Mouse (Mus musculus) forebrain, embryonic 13.5 days (tissue): ENCODE data around the gene 1700010B08Rik. TPM values are rescaled to one million over a fixed set of nuclear protein-coding genes. Genes with fewer than 3 reads are reported as not detected.
"Not testable (repeated sequence)": the region's sequence is repeated elsewhere in the genome, so short reads cannot be mapped to it uniquely, and the experiment has no call there.

Source experiments
- ATAC-seq: fragments of 200-750 bp; cut with Nextera tagmentation; 2 replicates; pipeline ENCODE4 v1.8.0; 2017
- H3K27ac ChIP-seq: fragments of 300-500 bp; sonication (generic); 2 replicates; pipeline ENCODE4 v1.5.1; 2015; ENCODE audit warnings: inconsistent platforms, mild to moderate bottlenecking, moderate library complexity
- H3K27me3 ChIP-seq: fragments of 300-500 bp; sonication (generic); 2 replicates; pipeline ENCODE4 v1.6.1; 2015; ENCODE audit warnings: mild to moderate bottlenecking, inconsistent platforms
- H3K36me3 ChIP-seq: fragments of 300-500 bp; sonication (generic); 2 replicates; pipeline ENCODE4 v1.6.1; 2015; ENCODE audit warnings: mild to moderate bottlenecking, inconsistent platforms; ENCODE audit not compliant: poor library complexity, severe bottlenecking
- H3K4me1 ChIP-seq: fragments of 300-500 bp; sonication (generic); 2 replicates; pipeline ENCODE4 v1.6.1; 2015; ENCODE audit warnings: inconsistent platforms
- H3K4me2 ChIP-seq: fragments of 300-500 bp; sonication (generic); 2 replicates; pipeline ENCODE4 v1.6.1; 2015; ENCODE audit warnings: inconsistent platforms, mild to moderate bottlenecking, moderate library complexity
- H3K4me3 ChIP-seq: fragments of 300-500 bp; sonication (generic); 2 replicates; pipeline ENCODE4 v1.5.1; 2015; ENCODE audit warnings: mild to moderate bottlenecking, inconsistent platforms
- H3K9ac ChIP-seq: fragments of 300-500 bp; sonication (generic); 2 replicates; pipeline ENCODE4 v1.6.1; 2015; ENCODE audit warnings: mild to moderate bottlenecking, inconsistent platforms
- H3K9me3 ChIP-seq: fragments of 300-500 bp; sonication (generic); replicated peaks from 2 replicates; pipeline ENCODE4 v1.6.1; 2016; ENCODE audit warnings: inconsistent platforms
- WGBS: fragments of 180-500 bp; shearing (Covaris S2); methylation state at CpG from one replicate; pipeline ENCODE4 v1.1.7; 2015; 5-methylcytosine and 5-hydroxymethylcytosine counted together
- polyA plus RNA-seq: library from polyadenylated mRNA; unstranded; fragments of >200 nt; fragmentation: Nextera tagmentation; extraction: Ambion mirVana; gene quantifications from 2 replicates; pipeline ENCODE4 v1.2.1, GENCODE M21; 2015

The 1700010B08Rik gene
- polyA plus RNA-seq, 1 experiment from 2014 or later = not detected

DNA sequence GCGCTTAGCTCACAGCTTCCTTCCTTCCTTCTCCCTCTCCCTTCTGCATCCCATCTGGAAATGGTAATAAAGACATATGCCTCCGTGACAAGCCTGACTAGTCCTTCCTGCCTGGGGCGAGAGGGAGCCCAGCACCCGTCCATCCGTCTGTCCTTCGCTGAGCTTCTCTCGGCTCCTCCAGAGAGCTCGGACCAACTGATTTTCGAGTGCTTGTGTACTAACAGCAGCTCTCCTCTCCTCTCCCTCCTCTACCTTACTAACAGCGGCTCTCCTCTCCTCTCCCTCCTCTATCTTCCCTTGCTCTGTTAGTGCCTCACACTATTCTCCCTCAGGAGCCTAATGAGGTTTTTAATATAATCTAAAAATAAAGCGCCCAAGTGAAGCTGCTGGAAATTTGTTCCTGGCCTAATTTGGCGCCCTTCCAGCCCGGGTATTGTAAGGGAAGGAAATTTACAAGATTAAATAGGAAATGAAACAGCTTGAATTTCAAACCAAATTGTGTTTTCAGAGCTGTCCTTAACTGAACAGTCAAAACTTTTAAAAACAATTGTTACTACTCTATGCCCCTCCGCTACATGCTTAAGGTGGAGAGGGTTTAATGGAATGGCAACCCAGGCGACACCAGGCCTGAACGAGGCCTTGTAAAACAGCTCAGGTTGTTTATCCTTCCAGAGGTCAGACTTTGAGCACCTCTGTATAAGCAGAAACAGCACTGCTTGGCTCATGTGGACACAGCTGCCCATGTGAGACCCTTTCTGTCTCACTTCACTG is 16.9 kb upstream of the 1700010B08Rik start:
- WGBS = 77% methylated on average over 16 of the region's 16 CpGs
- no peaks in the 10 kb centered on the region for H3K27me3 ChIP-seq
- H3K9me3 ChIP-seq = no peaks in the 10 kb centered on the region
- no peak overlapping the region for H3K4me3 ChIP-seq
- peak overlapping the region; percentile 14 for H3K27ac ChIP-seq
- H3K36me3 ChIP-seq = peaks cover 65% of the 10 kb centered on the region
- H3K4me1 ChIP-seq = peaks cover 6% of the 10 kb centered on the region; the same call in 1 of the 2 replicates
- no peak overlapping the region for H3K4me2 ChIP-seq
- H3K9ac ChIP-seq = no peak overlapping the region
- no peak for ATAC-seq

GRCm38 (mm10) chr2:173702867-173703237 is 16.4 kb upstream of the 1700010B08Rik start:
- no peak overlapping the region for H3K4me2 ChIP-seq
- H3K9me3 ChIP-seq = no peaks in the 10 kb centered on the region
- WGBS = 93% methylated on average over 12 of the region's 12 CpGs
- peaks cover 60% of the 10 kb centered on the region for H3K36me3 ChIP-seq
- no peak overlapping the region for H3K9ac ChIP-seq
- H3K4me1 ChIP-seq = peaks cover 6% of the 10 kb centered on the region; the same call in 1 of the 2 replicates
- no peak overlapping the region for H3K4me3 ChIP-seq
- H3K27ac ChIP-seq = no peak overlapping the region
- no peak for ATAC-seq
- no peaks in the 10 kb centered on the region for H3K27me3 ChIP-seq

DNA sequence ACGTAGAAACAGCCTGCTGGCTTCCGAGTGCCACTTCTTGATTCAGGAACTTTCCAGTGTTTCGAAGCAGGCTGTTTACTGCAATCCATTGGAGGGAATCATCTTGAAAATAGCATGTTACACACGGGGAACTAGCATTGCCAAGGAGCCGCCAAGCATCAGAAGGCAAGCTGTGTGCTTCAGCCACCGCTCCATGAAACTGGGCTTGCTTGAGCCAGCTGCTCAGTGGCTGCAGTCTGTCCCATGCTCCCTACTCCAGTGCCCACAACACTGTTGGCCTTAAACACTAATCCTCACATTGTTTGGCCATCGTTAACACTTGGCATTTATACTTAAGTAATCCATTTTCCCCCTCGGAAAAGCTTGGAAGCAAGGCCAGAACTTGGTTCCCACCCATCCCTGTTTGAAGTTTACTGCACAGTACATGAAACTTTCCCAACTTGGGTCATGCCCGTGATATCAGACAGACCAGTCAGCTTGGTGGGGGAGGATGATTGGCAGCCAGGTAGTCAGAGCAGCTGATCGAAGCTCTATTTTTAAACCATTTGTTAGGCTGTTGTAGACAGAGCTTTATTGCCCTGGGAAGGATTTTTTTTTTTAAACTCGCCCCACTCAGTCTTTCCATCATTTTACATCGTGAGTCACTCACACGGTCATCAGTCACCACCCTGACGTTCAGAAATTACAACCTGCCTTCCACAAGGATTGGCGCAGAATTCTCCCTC is 13.2 kb upstream of the 1700010B08Rik start:
- Histone ChIP-seq H3K9ac (no peak overlapping the region), H3K27me3 (no peaks in the 10 kb centered on the region), H3K36me3 (peaks cover 34% of the 10 kb centered on the region), H3K27ac (no peak overlapping the region), H3K9me3 (no peaks in the 10 kb centered on the region), H3K4me1 (peaks cover 6% of the 10 kb centered on the region; the same call in 1 of the 2 replicates), H3K4me3 (no peak overlapping the region), H3K4me2 (no peak overlapping the region)
- 77% methylated on average over 15 of the region's 15 CpGs for WGBS
- no peak for ATAC-seq

DNA sequence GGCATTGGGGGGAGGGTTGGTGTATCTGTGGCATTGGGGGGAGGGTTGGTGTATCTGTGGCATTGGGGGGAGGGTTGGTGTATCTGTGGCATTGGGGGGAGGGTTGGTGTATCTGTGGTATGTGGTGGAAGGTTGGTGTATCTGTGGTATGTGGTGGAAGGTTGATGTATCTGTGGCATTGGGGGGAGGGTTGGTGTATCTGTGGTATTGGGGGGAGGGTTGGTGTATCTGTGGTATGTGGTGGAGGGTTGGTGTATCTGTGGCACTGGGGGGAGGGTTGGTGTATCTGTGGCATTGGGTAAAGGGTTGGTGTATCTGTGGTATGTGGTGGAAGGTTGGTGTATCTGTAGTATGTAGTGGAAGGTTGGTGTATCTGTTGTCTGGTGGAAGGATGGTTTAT is 11.6 kb upstream of the 1700010B08Rik start:
- peaks cover 19% of the 10 kb centered on the region; the same call in 1 of the 2 replicates for H3K36me3 ChIP-seq
- not testable (repeated sequence) for H3K9ac ChIP-seq, H3K27me3 ChIP-seq, H3K4me2 ChIP-seq, H3K9me3 ChIP-seq, H3K4me1 ChIP-seq, ATAC-seq, H3K27ac ChIP-seq, H3K4me3 ChIP-seq

GRCm38 (mm10) chr2:173710193-173710592 is 9.0 kb upstream of the 1700010B08Rik start:
- no peak overlapping the region for H3K9ac ChIP-seq
- no peak for ATAC-seq
- H3K36me3 ChIP-seq = 0 out of 2 replicates have a peak, but pooled peaks cover 3% of the 10 kb centered on the region
- H3K4me3 ChIP-seq = no peak overlapping the region
- H3K27ac ChIP-seq = no peak overlapping the region
- no peaks in the 10 kb centered on the region for H3K9me3 ChIP-seq
- 81% methylated on average over 6 of the region's 6 CpGs for WGBS
- no peak overlapping the region for H3K4me2 ChIP-seq
- peaks cover 12% of the 10 kb centered on the region for H3K4me1 ChIP-seq
- no peaks in the 10 kb centered on the region for H3K27me3 ChIP-seq

DNA sequence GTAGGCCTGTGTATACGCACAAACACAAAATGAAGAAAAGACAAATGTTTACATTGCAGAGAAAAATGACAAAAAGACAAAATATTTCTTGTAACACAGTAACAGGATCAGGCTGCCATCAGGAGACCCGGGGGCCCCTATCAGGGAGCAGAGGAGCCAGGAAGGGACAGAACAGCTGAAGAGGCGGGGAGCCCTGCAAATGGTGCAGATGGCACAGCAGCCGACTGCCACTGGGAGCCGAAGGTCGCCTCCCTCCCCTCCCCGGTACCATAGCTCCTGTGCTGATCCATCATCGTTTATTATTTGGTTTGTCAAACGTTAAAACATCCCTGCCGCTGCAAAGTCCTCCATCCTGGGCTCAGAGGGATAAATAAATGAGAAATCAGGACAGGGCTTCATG is 6.6 kb upstream of the 1700010B08Rik start:
- Histone ChIP-seq H3K36me3 (no peaks in the 10 kb centered on the region), H3K27ac (no peak overlapping the region), H3K9ac (no peak overlapping the region), H3K4me2 (no peak overlapping the region), H3K27me3 (no peaks in the 10 kb centered on the region), H3K4me3 (no peak overlapping the region), H3K4me1 (peaks cover 15% of the 10 kb centered on the region), H3K9me3 (no peaks in the 10 kb centered on the region)
- ATAC-seq = no peak
- WGBS = 54% methylated on average over 10 of the region's 10 CpGs

DNA sequence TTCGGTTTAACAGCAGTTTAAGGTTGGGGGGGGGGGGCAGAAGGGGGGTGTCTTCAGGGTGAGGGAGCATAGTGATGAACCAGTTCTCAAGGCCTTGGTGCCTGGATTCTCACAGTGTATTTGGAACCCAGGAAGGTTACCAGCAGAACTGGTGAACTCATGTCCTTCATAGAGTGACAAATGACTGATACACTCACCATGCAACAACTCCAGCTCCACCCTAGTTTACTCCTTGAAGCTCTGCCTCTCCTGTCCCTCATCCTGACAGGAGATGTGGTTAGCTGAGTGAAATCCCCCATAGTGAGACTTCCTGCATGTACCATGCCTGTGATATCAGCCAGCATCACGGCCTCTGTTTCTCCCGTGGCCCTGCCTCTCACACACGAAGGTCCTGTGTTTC is 6.0 kb upstream of the 1700010B08Rik start:
- no peaks in the 10 kb centered on the region for H3K36me3 ChIP-seq
- H3K9me3 ChIP-seq = no peaks in the 10 kb centered on the region
- H3K4me2 ChIP-seq = no peak overlapping the region
- no peak overlapping the region for H3K9ac ChIP-seq
- ATAC-seq = no peak
- no peaks in the 10 kb centered on the region for H3K27me3 ChIP-seq
- H3K4me1 ChIP-seq = peaks cover 15% of the 10 kb centered on the region
- no peak overlapping the region for H3K4me3 ChIP-seq
- H3K27ac ChIP-seq = no peak overlapping the region
- 72% methylated on average over 4 of the region's 4 CpGs for WGBS

DNA sequence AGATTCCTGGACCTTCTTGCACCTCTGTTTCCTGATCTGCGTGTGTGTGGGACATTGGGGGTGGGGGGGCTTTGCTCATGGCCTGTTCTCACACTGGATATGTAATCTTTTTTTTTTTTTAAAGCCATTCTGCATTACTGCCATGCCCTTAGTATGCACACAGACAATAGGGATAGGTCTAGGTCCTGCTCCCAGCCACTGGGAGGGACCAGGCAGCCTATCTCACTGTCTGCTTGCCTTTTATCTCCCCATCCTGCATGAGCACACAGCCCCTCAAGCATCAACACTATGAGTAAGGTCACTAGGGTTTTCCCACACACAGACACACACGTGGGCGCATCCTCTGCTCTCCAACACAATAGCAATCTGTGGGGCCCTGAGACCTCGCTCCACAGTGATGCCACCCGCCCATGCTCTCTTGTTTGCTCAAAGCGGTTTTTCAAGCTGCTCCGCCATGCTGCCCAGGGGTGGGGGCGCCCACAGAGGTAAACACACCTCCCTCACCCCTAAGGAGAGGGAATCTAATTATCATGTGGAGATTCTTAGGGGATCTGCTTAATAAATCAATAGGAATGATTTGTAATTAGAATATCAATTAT is 4.5 kb upstream of the 1700010B08Rik start:
- peak; percentile 20; the same call in 1 of the 2 replicates for ATAC-seq
- H3K9me3 ChIP-seq = no peaks in the 10 kb centered on the region
- H3K4me2 ChIP-seq = no peak overlapping the region
- H3K36me3 ChIP-seq = no peaks in the 10 kb centered on the region
- WGBS = 35% methylated on average over 8 of the region's 8 CpGs
- H3K27ac ChIP-seq = no peak overlapping the region
- peak overlapping the region; percentile 23; the same call in 1 of the 2 replicates for H3K9ac ChIP-seq
- no peaks in the 10 kb centered on the region for H3K27me3 ChIP-seq
- H3K4me3 ChIP-seq = no peak overlapping the region
- peaks cover 15% of the 10 kb centered on the region for H3K4me1 ChIP-seq

- no peak overlapping the region for H3K4me2 ChIP-seq
- H3K27me3 ChIP-seq = no peaks in the 10 kb centered on the region
- no peaks in the 10 kb centered on the region for H3K36me3 ChIP-seq
- no peak for ATAC-seq
- H3K4me3 ChIP-seq = no peak overlapping the region
- H3K9me3 ChIP-seq = no peaks in the 10 kb centered on the region
- 95% methylated on average over 5 of the region's 5 CpGs for WGBS
- no peak overlapping the region for H3K9ac ChIP-seq
- peaks cover 15% of the 10 kb centered on the region for H3K4me1 ChIP-seq
- no peak overlapping the region for H3K27ac ChIP-seq
Observed at GRCm38 (mm10) chr2:173716966-173717365, 2.2 kb upstream of the 1700010B08Rik start.

DNA sequence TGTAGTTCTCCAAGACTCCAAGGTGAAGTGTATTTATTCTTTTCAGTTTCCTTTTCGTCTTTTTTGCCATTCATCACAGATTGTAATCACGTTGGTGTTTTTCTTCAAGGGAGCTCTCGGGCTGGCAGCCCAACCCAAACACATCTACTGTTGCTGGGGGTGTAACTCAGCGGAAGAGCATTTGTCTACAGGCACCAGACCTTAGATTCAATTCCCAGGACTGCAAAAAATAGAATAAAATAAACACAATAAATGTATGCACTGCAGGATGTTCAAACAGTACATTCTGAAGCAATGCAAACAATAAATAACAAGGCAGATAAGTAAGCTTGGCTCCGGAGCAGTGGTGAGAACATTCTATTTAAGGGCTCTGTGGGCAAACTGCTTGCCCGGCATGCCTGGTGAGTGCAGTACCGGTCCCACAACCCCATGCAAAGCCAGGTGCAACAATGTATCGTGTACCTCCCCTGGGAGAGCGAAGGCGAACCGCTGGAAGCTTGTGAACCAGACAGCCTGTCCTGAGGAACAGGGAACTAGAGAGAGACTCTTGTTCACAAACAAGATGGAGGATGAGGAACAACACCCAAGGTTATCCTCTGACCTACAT is 3.1 kb downstream of the 1700010B08Rik start:
- Histone ChIP-seq H3K27ac (no peak overlapping the region), H3K36me3 (no peaks in the 10 kb centered on the region), H3K4me2 (no peak overlapping the region), H3K4me3 (no peak overlapping the region), H3K27me3 (no peaks in the 10 kb centered on the region), H3K9me3 (no peaks in the 10 kb centered on the region), H3K9ac (no peak overlapping the region), H3K4me1 (peaks cover 5% of the 10 kb centered on the region; the same call in 1 of the 2 replicates)
- ATAC-seq = no peak
- WGBS = 84% methylated on average over 11 of the region's 11 CpGs

GRCm38 (mm10) chr2:173724382-173724781 is 5.2 kb downstream of the 1700010B08Rik start:
- no peaks in the 10 kb centered on the region for H3K27me3 ChIP-seq
- WGBS = 58% methylated on average over 14 of the region's 14 CpGs
- H3K9ac ChIP-seq = no peak overlapping the region
- no peak overlapping the region for H3K27ac ChIP-seq
- H3K4me1 ChIP-seq = peaks cover 5% of the 10 kb centered on the region; the same call in 1 of the 2 replicates
- no peaks in the 10 kb centered on the region for H3K9me3 ChIP-seq
- no peak overlapping the region for H3K4me2 ChIP-seq
- H3K4me3 ChIP-seq = no peak overlapping the region
- H3K36me3 ChIP-seq = no peaks in the 10 kb centered on the region
- ATAC-seq = no peak; the same call in 1 of the 2 replicates
